Mouse (Mus musculus) liver, adult 2 months (tissue): ENCODE measurements around the gene Cc2d2a.

Source experiments
- CTCF ChIP-seq: fragments of 200-500 bp; IDR thresholded peaks from 2 replicates; pipeline ENCODE4 v1.5.1; 2011; ENCODE audit warnings: low read depth, low read length, control low read depth
- POLR2A ChIP-seq: fragments of 200-500 bp; IDR thresholded peaks from 2 replicates; pipeline ENCODE4 v1.6.1; 2011; ENCODE audit warnings: low read length, control low read depth; ENCODE audit not compliant: insufficient read depth; ENCODE audit errors: extremely low read depth

DNA sequence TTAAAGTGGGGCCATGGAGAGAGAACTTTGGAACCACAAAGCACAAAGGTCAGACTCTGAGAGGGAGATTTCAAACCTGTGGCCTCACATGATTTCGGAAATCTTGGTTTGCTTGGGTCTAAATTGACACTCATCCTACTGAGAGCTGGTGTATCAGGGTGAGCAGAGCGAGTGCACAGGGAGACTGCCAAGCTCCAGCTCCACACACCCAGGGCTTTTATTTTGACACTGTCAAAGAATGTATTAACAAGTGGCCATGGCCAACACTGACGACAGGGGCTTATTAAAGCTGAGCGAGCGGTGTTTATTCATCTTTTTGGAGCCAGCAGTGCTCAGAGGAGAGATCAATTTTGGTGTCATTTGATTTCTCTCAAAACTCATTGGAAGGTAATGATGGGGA, 3.0 kb downstream of the Cc2d2a start:
- TF ChIP-seq POLR2A, result no peak
- no peak for TF ChIP-seq CTCF
